Mouse (Mus musculus): ENCODE data around the gene Tfeb. TPM values are rescaled to one million over a fixed set of nuclear protein-coding genes. Genes with fewer than 3 reads are reported as not detected.

Gene Tfeb
- polyA plus RNA-seq, 1 experiment: 7.6 TPM

- H3K36me3 ChIP-seq (ENCODE audit: control insufficient read depth, insufficient read depth): peaks cover 3% of the 10 kb centered on the region
- H3K79me2 ChIP-seq (ENCODE audit: control insufficient read depth, insufficient read depth): peaks cover 12% of the 10 kb centered on the region
- H3K27me3 ChIP-seq (ENCODE audit: control insufficient read depth, insufficient read depth, insufficient read length): no peaks in the 10 kb centered on the region
- TF ChIP-seq CTCF (IDR thresholded peaks at IDR 0.05; ENCODE audit: control insufficient read depth, insufficient read depth, insufficient read length) (no peak), FOSL1 (IDR thresholded peaks at IDR 0.05; ENCODE audit: insufficient read depth, low read length, poor library complexity, severe bottlenecking) (no peak), MYOG (IDR thresholded peaks at IDR 0.05; ENCODE audit: control insufficient read depth, extremely low read depth, insufficient read length) (no peak), MAX (IDR thresholded peaks at IDR 0.05) (no peak), USF1 (IDR thresholded peaks at IDR 0.05; ENCODE audit: low read depth) (no peak), CEBPB (IDR thresholded peaks at IDR 0.05; ENCODE audit: low read depth) (no peak), MYOD1 (IDR thresholded peaks at IDR 0.05; ENCODE audit: control insufficient read depth, insufficient read length, low read depth) (no peak)
- peaks cover 11% of the 10 kb centered on the region for H3K79me3 ChIP-seq (ENCODE audit: low read depth)
- no peak overlapping the region for H3ac ChIP-seq (ENCODE audit: control insufficient read depth, insufficient read length, low read depth)
- no peak overlapping the region for H3K4me3 ChIP-seq (ENCODE audit: insufficient read depth, poor library complexity, severe bottlenecking)
Observed at GRCm38 (mm10) chr17:47691650-47692049, 45.2 kb upstream of the Tfeb start.

GRCm38 (mm10) chr17:47693671-47694441 lies 43.0 kb upstream of the Tfeb start:
- Histone ChIP-seq H3K4me3 (ENCODE audit: insufficient read depth, poor library complexity, severe bottlenecking) (no peak overlapping the region), H3K27me3 (ENCODE audit: control insufficient read depth, insufficient read depth, insufficient read length) (no peaks in the 10 kb centered on the region), H3K79me3 (ENCODE audit: low read depth) (no peaks in the 10 kb centered on the region), H3K79me2 (ENCODE audit: control insufficient read depth, insufficient read depth) (no peaks in the 10 kb centered on the region), H3ac (ENCODE audit: control insufficient read depth, insufficient read length, low read depth) (peak overlapping the region; percentile 43), H3K36me3 (ENCODE audit: control insufficient read depth, insufficient read depth) (no peaks in the 10 kb centered on the region)
- TF ChIP-seq USF1 (IDR thresholded peaks at IDR 0.05; ENCODE audit: low read depth): no peak

- Histone ChIP-seq H3K79me3 (ENCODE audit: low read depth) (no peaks in the 10 kb centered on the region), H3K4me3 (ENCODE audit: insufficient read depth, poor library complexity, severe bottlenecking) (peak within 1 kb of the TSS; percentile 40), H3K79me2 (ENCODE audit: control insufficient read depth, insufficient read depth) (no peaks in the 10 kb centered on the region), H3K36me3 (ENCODE audit: control insufficient read depth, insufficient read depth) (no peaks in the 10 kb centered on the region), H3K27me3 (ENCODE audit: control insufficient read depth, insufficient read depth, insufficient read length) (no peaks in the 10 kb centered on the region), H3ac (ENCODE audit: control insufficient read depth, insufficient read length, low read depth) (peak within 1 kb of the TSS; percentile 75)
- TF ChIP-seq CEBPB (IDR thresholded peaks at IDR 0.05; ENCODE audit: low read depth) (no peak), MYOG (IDR thresholded peaks at IDR 0.05; ENCODE audit: control insufficient read depth, extremely low read depth, insufficient read length) (no peak), MYOD1 (IDR thresholded peaks at IDR 0.05; ENCODE audit: control insufficient read depth, insufficient read length, low read depth) (no peak), FOSL1 (IDR thresholded peaks at IDR 0.05; ENCODE audit: insufficient read depth, low read length, poor library complexity, severe bottlenecking) (no peak), MAX (IDR thresholded peaks at IDR 0.05) (no peak), USF1 (IDR thresholded peaks at IDR 0.05; ENCODE audit: low read depth) (no peak), CTCF (IDR thresholded peaks at IDR 0.05; ENCODE audit: control insufficient read depth, insufficient read depth, insufficient read length) (no peak)
Observed at GRCm38 (mm10) chr17:47694442-47694502, 42.6 kb upstream of the Tfeb start, which contains the start of gene Gm21981. Gene Gm21981, minus strand, starts transcription at chr17:47694455.

- H3K36me3 ChIP-seq (ENCODE audit: control insufficient read depth, insufficient read depth): no peaks in the 10 kb centered on the region
- no peaks in the 10 kb centered on the region for H3K79me2 ChIP-seq (ENCODE audit: control insufficient read depth, insufficient read depth)
- H3K4me3 ChIP-seq (ENCODE audit: insufficient read depth, poor library complexity, severe bottlenecking): peak within 1 kb of the TSS; percentile 40
- H3ac ChIP-seq (ENCODE audit: control insufficient read depth, insufficient read length, low read depth): peak within 1 kb of the TSS; percentile 75
- TF ChIP-seq CTCF (IDR thresholded peaks at IDR 0.05; ENCODE audit: control insufficient read depth, insufficient read depth, insufficient read length) (peak; percentile 91), MYOG (IDR thresholded peaks at IDR 0.05; ENCODE audit: control insufficient read depth, extremely low read depth, insufficient read length) (no peak)
- no peaks in the 10 kb centered on the region for H3K27me3 ChIP-seq (ENCODE audit: control insufficient read depth, insufficient read depth, insufficient read length)
- H3K79me3 ChIP-seq (ENCODE audit: low read depth): no peaks in the 10 kb centered on the region
Observed at GRCm38 (mm10) chr17:47694503-47695336, 42.1 kb upstream of the Tfeb start, which contains the start of gene Prickle4. Gene Prickle4, minus strand, starts transcription at chr17:47694736.

- peak overlapping the region; percentile 75 for H3ac ChIP-seq (ENCODE audit: control insufficient read depth, insufficient read length, low read depth)
- H3K4me3 ChIP-seq (ENCODE audit: insufficient read depth, poor library complexity, severe bottlenecking): peak overlapping the region; percentile 40
- TF ChIP-seq CTCF (IDR thresholded peaks at IDR 0.05; ENCODE audit: control insufficient read depth, insufficient read depth, insufficient read length) (no peak), MYOD1 (IDR thresholded peaks at IDR 0.05; ENCODE audit: control insufficient read depth, insufficient read length, low read depth) (no peak), MAX (IDR thresholded peaks at IDR 0.05) (no peak), FOSL1 (IDR thresholded peaks at IDR 0.05; ENCODE audit: insufficient read depth, low read length, poor library complexity, severe bottlenecking) (no peak), MYOG (IDR thresholded peaks at IDR 0.05; ENCODE audit: control insufficient read depth, extremely low read depth, insufficient read length) (no peak), CEBPB (IDR thresholded peaks at IDR 0.05; ENCODE audit: low read depth) (no peak), USF1 (IDR thresholded peaks at IDR 0.05; ENCODE audit: low read depth) (no peak)
- H3K36me3 ChIP-seq (ENCODE audit: control insufficient read depth, insufficient read depth): no peaks in the 10 kb centered on the region
- H3K79me2 ChIP-seq (ENCODE audit: control insufficient read depth, insufficient read depth): no peaks in the 10 kb centered on the region
- no peaks in the 10 kb centered on the region for H3K79me3 ChIP-seq (ENCODE audit: low read depth)
- H3K27me3 ChIP-seq (ENCODE audit: control insufficient read depth, insufficient read depth, insufficient read length): no peaks in the 10 kb centered on the region
Observed at GRCm38 (mm10) chr17:47695337-47695710, 41.5 kb upstream of the Tfeb start.

- Histone ChIP-seq H3K36me3 (ENCODE audit: control insufficient read depth, insufficient read depth) (no peaks in the 10 kb centered on the region), H3K79me3 (ENCODE audit: low read depth) (no peaks in the 10 kb centered on the region), H3K27me3 (ENCODE audit: control insufficient read depth, insufficient read depth, insufficient read length) (no peaks in the 10 kb centered on the region), H3K79me2 (ENCODE audit: control insufficient read depth, insufficient read depth) (no peaks in the 10 kb centered on the region), H3K4me3 (ENCODE audit: insufficient read depth, poor library complexity, severe bottlenecking) (no peak overlapping the region), H3ac (ENCODE audit: control insufficient read depth, insufficient read length, low read depth) (no peak overlapping the region)
- no peak for TF ChIP-seq USF1 (IDR thresholded peaks at IDR 0.05; ENCODE audit: low read depth)
- TF ChIP-seq MYOG (IDR thresholded peaks at IDR 0.05; ENCODE audit: control insufficient read depth, extremely low read depth, insufficient read length): no peak
- no peak for TF ChIP-seq CEBPB (IDR thresholded peaks at IDR 0.05; ENCODE audit: low read depth)
- no peak for TF ChIP-seq FOSL1 (IDR thresholded peaks at IDR 0.05; ENCODE audit: insufficient read depth, low read length, poor library complexity, severe bottlenecking)
- TF ChIP-seq MAX (IDR thresholded peaks at IDR 0.05): no peak
- TF ChIP-seq CTCF (IDR thresholded peaks at IDR 0.05; ENCODE audit: control insufficient read depth, insufficient read depth, insufficient read length): no peak
- TF ChIP-seq MYOD1 (IDR thresholded peaks at IDR 0.05; ENCODE audit: control insufficient read depth, insufficient read length, low read depth): no peak
Observed at GRCm38 (mm10) chr17:47698156-47698555, 38.7 kb upstream of the Tfeb start.
